Mouse (Mus musculus) hindbrain, embryonic 11.5 days (tissue): ENCODE measurements around the gene Med27. TPM values are rescaled to one million over a fixed set of nuclear protein-coding genes. Genes with fewer than 3 reads are reported as not detected.

Experiments used
- ATAC-seq: fragments of 200-750 bp; cut with Nextera tagmentation; 2 replicates; pipeline ENCODE4 v1.8.0; 2017; ENCODE audit warnings: mild to moderate bottlenecking, moderate TSS enrichment, moderate library complexity; ENCODE audit not compliant: low FRiP score
- DNase-seq: peaks from one replicate; pipeline ENCODE4 v3.0.0-alpha.2; 2015; ENCODE audit warnings: low spot score
- H3K27ac ChIP-seq: fragments of 300-500 bp; sonication (generic); 2 replicates; pipeline ENCODE4 v1.5.1; 2014; ENCODE audit warnings: mild to moderate bottlenecking, low read depth, low read length
- H3K27me3 ChIP-seq: fragments of 300-500 bp; sonication (generic); 2 replicates; pipeline ENCODE4 v1.6.1; 2014; ENCODE audit warnings: mild to moderate bottlenecking, low read length, moderate library complexity, mixed read lengths; ENCODE audit not compliant: control insufficient read depth, insufficient read depth
- H3K36me3 ChIP-seq: fragments of 300-500 bp; sonication (generic); 2 replicates; pipeline ENCODE4 v1.6.1; 2014; ENCODE audit warnings: mild to moderate bottlenecking, low read length, moderate library complexity, mixed read lengths; ENCODE audit not compliant: control insufficient read depth, insufficient read depth
- H3K4me1 ChIP-seq: fragments of 300-500 bp; sonication (generic); replicated peaks from 2 replicates; pipeline ENCODE4 v1.6.1; 2014; ENCODE audit warnings: low read length, mixed read lengths; ENCODE audit not compliant: control insufficient read depth, insufficient read depth
- H3K4me2 ChIP-seq: fragments of 300-500 bp; sonication (generic); replicated peaks from 2 replicates; pipeline ENCODE4 v1.6.1; 2014; ENCODE audit warnings: mild to moderate bottlenecking, low read depth, low read length
- H3K4me3 ChIP-seq: fragments of 300-500 bp; sonication (generic); 2 replicates; pipeline ENCODE4 v1.5.1; 2014; ENCODE audit warnings: low read depth, low read length
- H3K9ac ChIP-seq: fragments of 300-500 bp; sonication (generic); 2 replicates; pipeline ENCODE4 v1.6.1; 2014; ENCODE audit warnings: low read depth, low read length
- H3K9me3 ChIP-seq: fragments of 300-500 bp; sonication (generic); 2 replicates; pipeline ENCODE4 v1.6.1; 2016; ENCODE audit warnings: low read length; ENCODE audit not compliant: control insufficient read depth
- WGBS: fragments of 180-500 bp; shearing (Covaris S2); extraction: QIAGEN DNeasy Blood & Tissue Kit; methylation state at CpG from one replicate; pipeline ENCODE4 v1.1.7; 2014; 5-methylcytosine and 5-hydroxymethylcytosine counted together
- polyA plus RNA-seq: library from polyadenylated mRNA; unstranded; fragments of >200 nt; fragmentation: Nextera tagmentation; extraction: Ambion mirVana; gene quantifications from 2 replicates; pipeline ENCODE4 v1.2.1, GENCODE M21; 2014

Med27 gene
- polyA plus RNA-seq, 1 experiment from 2014 or later, result 74.6 TPM

GRCm38 (mm10) chr2:29553945-29554634 lies 207.5 kb downstream of the Med27 start:
- 67% methylated on average over 4 of the region's 4 CpGs for WGBS
- H3K4me2 ChIP-seq, result no peak overlapping the region

GRCm38 (mm10) chr2:29558561-29558960 lies 211.9 kb downstream of the Med27 start:
- Histone ChIP-seq H3K4me1 (no peaks in the 10 kb centered on the region), H3K9ac (no peak overlapping the region), H3K9me3 (no peaks in the 10 kb centered on the region), H3K4me2 (no peak overlapping the region), H3K27ac (no peak overlapping the region), H3K27me3 (no peaks in the 10 kb centered on the region), H3K4me3 (no peak overlapping the region), H3K36me3 (no peaks in the 10 kb centered on the region)
- ATAC-seq, result no peak
- 88% methylated on average over 6 of the region's 6 CpGs for WGBS
- no peak for DNase-seq

More at GRCm38 (mm10) chr2:29553945-29554634, 207.5 kb downstream of the Med27 start:
- Histone ChIP-seq H3K27me3 (no peaks in the 10 kb centered on the region), H3K9me3 (no peaks in the 10 kb centered on the region), H3K4me3 (no peak overlapping the region), H3K9ac (no peak overlapping the region), H3K36me3 (no peaks in the 10 kb centered on the region), H3K27ac (no peak overlapping the region), H3K4me1 (no peaks in the 10 kb centered on the region)
- DNase-seq (peak; percentile 72), ATAC-seq (no peak)

- Histone ChIP-seq H3K4me1 (0 out of 2 replicates have a peak, but pooled peaks cover 3% of the 10 kb centered on the region), H3K4me2 (no peak overlapping the region), H3K4me3 (no peak overlapping the region), H3K9me3 (no peaks in the 10 kb centered on the region), H3K27ac (no peak overlapping the region), H3K9ac (no peak overlapping the region; the same call in 1 of the 2 replicates), H3K36me3 (no peaks in the 10 kb centered on the region), H3K27me3 (no peaks in the 10 kb centered on the region)
- no peak for DNase-seq
- ATAC-seq, result no peak
- WGBS, result 86% methylated on average over 3 of the region's 3 CpGs
Observed at GRCm38 (mm10) chr2:29559955-29560354, 213.3 kb downstream of the Med27 start.

- Histone ChIP-seq H3K27me3 (no peaks in the 10 kb centered on the region), H3K9me3 (no peaks in the 10 kb centered on the region), H3K27ac (no peak overlapping the region), H3K36me3 (no peaks in the 10 kb centered on the region), H3K4me3 (no peak overlapping the region), H3K9ac (no peak overlapping the region), H3K4me1 (peaks cover 11% of the 10 kb centered on the region), H3K4me2 (no peak overlapping the region)
- no peak for DNase-seq
- no peak for ATAC-seq
- 63% methylated on average over 4 of the region's 4 CpGs for WGBS
Observed at GRCm38 (mm10) chr2:29561468-29561867, 214.8 kb downstream of the Med27 start.

- Histone ChIP-seq H3K9ac (no peak overlapping the region), H3K4me3 (no peak overlapping the region), H3K36me3 (no peaks in the 10 kb centered on the region), H3K4me2 (no peak overlapping the region), H3K27me3 (no peaks in the 10 kb centered on the region), H3K4me1 (peaks cover 12% of the 10 kb centered on the region), H3K27ac (no peak overlapping the region), H3K9me3 (no peaks in the 10 kb centered on the region)
- DNase-seq (no peak), ATAC-seq (no peak)
- 69% methylated on average over 7 of the region's 7 CpGs for WGBS
Observed at GRCm38 (mm10) chr2:29563986-29564385, 217.4 kb downstream of the Med27 start.

GRCm38 (mm10) chr2:29565570-29566433 lies 219.2 kb downstream of the Med27 start:
- peak; percentile 36 for DNase-seq
- no peak for ATAC-seq
- peak overlapping the region; percentile 30; the same call in 1 of the 2 replicates for H3K27ac ChIP-seq
- H3K9me3 ChIP-seq, result no peaks in the 10 kb centered on the region
- 0 out of 2 replicates have a peak overlapping the region, but pooled peaks have one; percentile 11 for H3K9ac ChIP-seq
- H3K27me3 ChIP-seq, result no peaks in the 10 kb centered on the region
- peaks cover 12% of the 10 kb centered on the region for H3K4me1 ChIP-seq
- H3K36me3 ChIP-seq, result no peaks in the 10 kb centered on the region
- no peak overlapping the region for H3K4me3 ChIP-seq
- H3K4me2 ChIP-seq, result 0 out of 2 replicates have a peak overlapping the region, but pooled peaks have one; percentile 3
- WGBS, result 4% methylated on average over 17 of the region's 17 CpGs

- no peaks in the 10 kb centered on the region for H3K36me3 ChIP-seq
- H3K27ac ChIP-seq, result peak overlapping the region; percentile 78; the same call in 1 of the 2 replicates
- H3K4me2 ChIP-seq, result no peak overlapping the region
- H3K4me3 ChIP-seq, result no peak overlapping the region
- no peak overlapping the region for H3K9ac ChIP-seq
- H3K27me3 ChIP-seq, result no peaks in the 10 kb centered on the region
- ATAC-seq (no peak), DNase-seq (no peak)
- H3K4me1 ChIP-seq, result peaks cover 9% of the 10 kb centered on the region
- no peaks in the 10 kb centered on the region for H3K9me3 ChIP-seq
- 68% methylated on average over 9 of the region's 9 CpGs for WGBS
Observed at GRCm38 (mm10) chr2:29571921-29572700, 225.5 kb downstream of the Med27 start.

GRCm38 (mm10) chr2:29572811-29573427 lies 226.3 kb downstream of the Med27 start:
- H3K9ac ChIP-seq, result no peak overlapping the region
- no peak overlapping the region for H3K4me3 ChIP-seq
- DNase-seq, result peak; percentile 25
- no peak overlapping the region for H3K4me2 ChIP-seq
- ATAC-seq, result 0 out of 2 replicates have a peak, but pooled peaks have one; percentile 22
- 19% methylated on average over 5 of the region's 5 CpGs for WGBS
- H3K9me3 ChIP-seq, result no peaks in the 10 kb centered on the region
- no peaks in the 10 kb centered on the region for H3K36me3 ChIP-seq
- H3K4me1 ChIP-seq, result peaks cover 9% of the 10 kb centered on the region
- H3K27ac ChIP-seq, result peak overlapping the region; percentile 78; the same call in 1 of the 2 replicates
- no peaks in the 10 kb centered on the region for H3K27me3 ChIP-seq
